Mouse (Mus musculus): ENCODE measurements around the gene Tprkb.
"Not testable (repeated sequence)": the region's sequence is repeated elsewhere in the genome, so short reads cannot be mapped to it uniquely, and the experiment has no call there.

The Tprkb gene

GRCm38 (mm10) chr6:85973336-85973735, 61.7 kb downstream of the Tprkb start:
- no peak for DNase-seq (ENCODE audit: low spot score)

- no peak for DNase-seq (ENCODE audit: low spot score)
Observed at GRCm38 (mm10) chr6:85974941-85975617, 63.4 kb downstream of the Tprkb start.

- DNase-seq (ENCODE audit: low spot score) = no peak
Observed at GRCm38 (mm10) chr6:85975761-85976160, 64.1 kb downstream of the Tprkb start.

- DNase-seq (ENCODE audit: low spot score) = no peak
Observed at GRCm38 (mm10) chr6:85976242-85976641, 64.6 kb downstream of the Tprkb start.

GRCm38 (mm10) chr6:85978736-85979135, 67.1 kb downstream of the Tprkb start:
- not testable (repeated sequence) for DNase-seq (ENCODE audit: low spot score)

Data from retina, embryonic 14.5 days (tissue).